Mouse (Mus musculus): ENCODE data around the gene Prtn3.
A peak's percentile ranks its signal among the peaks of the same experiment; 100 is the strongest.

The Prtn3 gene

DNA sequence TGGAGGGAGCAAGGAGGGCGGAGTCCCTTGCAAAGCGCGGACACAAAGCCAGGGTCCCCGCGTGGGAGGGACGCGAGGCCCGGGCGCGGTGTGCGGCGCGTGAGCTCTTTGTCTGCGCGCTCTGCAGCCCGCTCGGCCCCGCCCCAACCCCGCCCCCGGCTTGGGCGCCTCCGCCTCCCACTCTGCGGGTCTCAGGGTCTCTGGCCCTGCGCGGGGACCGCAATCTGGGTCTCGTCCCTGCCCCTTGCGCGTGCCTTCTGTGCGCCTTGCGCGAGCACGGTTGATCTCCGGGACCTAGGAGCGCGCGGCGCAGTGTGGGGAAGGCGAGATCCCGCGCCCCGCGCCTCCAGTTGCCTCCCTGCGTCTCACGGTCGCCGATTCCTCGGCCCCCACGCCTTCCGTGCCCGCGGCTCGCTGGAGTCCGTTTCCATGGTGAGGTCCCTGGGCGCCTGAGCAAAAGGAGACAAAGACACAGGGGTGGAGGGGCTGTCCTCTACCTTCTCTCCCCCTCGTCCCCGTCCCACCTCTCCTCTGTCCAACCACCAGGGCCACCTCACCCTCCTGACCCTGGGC is at the start of gene Prtn3, which contains the start of gene Plppr3:
Gene Prtn3, plus strand, starts transcription at position 187 of the 573 bp plus-strand sequence.
Gene Plppr3, minus strand, starts transcription at position 345 of the 573 bp plus-strand sequence.
- no peak for DNase-seq

DNA sequence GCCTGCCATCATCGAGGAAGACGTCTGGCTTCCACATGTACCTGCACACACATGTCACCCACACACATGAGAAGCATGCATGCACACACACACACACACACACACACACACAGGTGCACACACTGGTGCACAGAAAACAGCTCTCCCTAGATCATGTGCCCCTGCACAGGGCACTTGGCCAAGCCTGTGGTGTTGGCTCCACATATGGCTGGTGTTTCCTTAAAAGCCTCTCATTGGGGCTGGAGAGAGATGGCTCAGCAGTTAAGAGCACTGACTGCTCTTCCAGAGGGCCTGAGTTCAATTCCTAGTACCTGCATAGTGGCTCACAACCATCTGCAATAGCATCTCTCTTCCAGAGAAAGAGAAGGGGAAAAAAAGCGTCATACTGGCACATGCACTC is 42.7 kb upstream of the Prtn3 start:
- DNase-seq: no peak

DNA sequence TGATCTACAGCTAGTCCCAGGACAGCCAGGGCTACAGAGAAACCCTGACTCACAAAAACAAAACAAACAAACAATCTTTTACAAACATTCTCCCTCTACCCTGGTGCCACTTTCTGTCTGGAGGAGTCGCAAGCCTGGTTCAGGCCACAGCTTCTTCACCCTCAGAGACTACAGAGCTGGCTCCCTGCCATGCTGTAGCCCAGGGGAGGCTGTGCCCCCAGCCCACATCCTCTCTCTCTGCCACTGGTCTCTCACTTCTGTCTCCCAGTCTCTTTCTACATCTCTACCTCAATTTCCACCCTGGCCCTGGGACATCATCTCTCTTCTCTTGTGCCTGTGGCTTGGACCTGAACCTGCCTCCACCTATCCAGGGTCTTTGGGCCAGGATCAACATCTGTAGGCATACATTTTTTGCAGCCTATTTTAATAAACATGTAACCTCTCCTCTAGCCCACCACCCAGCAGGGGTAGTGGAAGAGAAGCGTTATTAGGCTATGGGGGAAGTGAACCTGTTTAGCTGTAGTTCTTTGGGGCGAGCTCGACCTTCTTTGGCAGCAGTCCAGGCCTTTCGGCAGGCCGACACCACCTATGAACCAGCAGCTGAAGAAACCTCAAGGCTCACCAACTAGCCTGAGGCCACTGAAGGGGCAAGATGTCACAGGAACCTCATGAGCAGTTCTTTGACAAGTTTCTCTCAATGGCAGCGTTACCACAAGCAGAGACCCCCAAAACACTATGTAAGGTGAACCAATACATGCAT is 42.1 kb upstream of the Prtn3 start:
- DNase-seq: no peak

DNA sequence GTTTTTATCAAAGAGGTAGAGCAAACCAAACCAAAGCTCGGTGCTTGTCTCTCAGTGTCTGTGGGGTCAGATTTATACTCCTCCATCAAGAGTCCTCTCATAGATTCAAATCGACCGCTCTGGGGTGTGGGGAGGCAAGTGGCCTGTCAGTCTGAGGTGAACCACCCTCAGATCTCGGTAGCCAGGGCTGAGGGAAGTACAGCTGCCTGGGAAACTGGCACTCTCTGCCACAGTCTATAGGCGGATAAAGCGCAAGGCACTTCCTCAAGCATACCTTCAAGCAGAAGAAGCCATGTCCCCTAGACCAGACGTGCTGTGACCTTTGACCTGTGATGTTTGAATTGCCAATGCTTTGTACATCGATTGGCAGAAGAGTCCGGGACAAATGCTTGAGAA is 41.5 kb upstream of the Prtn3 start:
- no peak for DNase-seq

DNA sequence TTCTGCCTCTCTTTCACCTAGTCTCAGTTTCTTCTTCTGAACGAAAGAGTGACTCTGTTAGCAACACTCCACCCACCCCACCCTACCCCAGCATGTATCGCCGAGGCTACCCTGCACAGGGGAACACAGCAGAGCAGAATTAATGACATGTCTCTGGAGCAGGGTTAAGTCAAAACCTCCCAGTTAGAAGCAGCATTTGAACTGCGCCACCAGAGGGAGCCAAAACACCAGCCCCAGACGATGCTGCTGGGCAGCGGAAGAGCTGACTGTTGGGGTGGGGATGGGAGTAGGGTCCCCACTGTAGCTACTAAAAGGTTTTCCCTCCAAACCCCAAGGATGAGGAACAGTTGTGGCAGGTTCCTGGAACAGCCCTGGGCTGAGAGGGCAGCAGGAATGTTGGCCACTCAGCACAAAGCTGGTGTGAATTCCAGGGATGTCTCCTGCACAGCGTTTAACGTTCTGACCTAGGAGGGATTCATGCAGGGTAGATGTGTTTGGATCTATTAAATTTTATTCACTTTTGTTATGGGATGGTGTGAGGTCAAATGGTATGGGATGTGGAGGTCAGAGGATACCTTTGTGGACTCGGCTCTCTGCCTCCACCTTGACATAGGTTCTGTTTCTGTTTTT is 39.4 kb upstream of the Prtn3 start:
- DNase-seq: peak; percentile 73

DNA sequence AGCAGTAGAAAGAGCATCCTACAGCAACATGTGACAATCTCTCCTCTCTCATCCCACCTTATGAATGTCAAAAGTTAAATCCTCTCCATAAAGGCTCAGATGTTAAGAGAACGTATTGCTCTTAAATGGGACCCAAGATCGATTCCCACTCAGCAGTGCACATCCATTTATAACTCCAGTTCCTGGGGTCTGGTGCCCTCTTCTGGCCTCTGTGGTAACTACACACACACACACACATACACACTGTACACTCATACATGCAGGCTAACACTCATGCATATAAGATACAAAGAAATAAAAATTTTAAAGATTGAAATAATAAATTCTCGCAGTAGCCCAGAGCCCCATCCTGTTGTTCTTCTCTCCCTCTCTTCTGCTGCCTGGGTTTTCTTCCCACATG is 37.4 kb upstream of the Prtn3 start:
- no peak for DNase-seq

DNA sequence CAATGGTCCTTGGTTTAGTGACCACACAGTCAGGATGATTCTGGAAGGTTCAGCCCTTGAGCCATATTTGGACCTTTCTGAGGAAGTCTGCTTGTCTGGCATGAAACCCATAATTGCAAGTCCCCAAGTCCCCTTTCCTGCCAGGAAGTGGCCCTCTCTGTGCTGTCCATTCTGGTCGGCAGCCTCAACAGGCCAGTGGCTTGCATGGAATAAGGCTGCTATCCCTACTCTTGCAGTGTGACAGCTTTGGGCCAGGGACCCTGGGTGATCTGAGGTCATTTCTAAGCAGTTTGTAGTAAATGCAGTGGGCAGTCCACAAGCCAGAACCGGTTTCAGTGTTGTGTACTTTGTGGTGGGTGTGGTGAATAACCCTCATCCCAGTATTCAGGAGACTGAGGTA is 36.1 kb upstream of the Prtn3 start:
- peak; percentile 34 for DNase-seq

DNA sequence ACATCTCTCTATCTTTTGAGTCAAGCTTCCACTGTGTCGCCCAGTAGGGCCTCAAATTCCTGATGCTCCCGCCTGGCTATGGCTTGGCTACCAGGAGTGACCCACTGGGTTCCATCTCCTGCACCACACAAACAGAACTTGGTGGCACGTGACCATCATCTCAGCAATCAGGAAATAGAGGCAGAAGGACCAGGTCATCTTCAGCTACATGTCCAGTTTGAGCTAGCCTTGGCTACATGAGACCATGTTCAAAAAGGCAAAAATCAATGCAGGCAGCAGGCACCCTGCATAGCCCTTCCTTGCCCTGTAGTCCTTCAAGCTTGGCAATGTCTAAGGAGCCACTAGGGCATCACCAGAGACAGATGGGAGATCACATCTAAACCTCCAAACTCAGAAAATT is 34.2 kb upstream of the Prtn3 start:
- no peak for DNase-seq

DNA sequence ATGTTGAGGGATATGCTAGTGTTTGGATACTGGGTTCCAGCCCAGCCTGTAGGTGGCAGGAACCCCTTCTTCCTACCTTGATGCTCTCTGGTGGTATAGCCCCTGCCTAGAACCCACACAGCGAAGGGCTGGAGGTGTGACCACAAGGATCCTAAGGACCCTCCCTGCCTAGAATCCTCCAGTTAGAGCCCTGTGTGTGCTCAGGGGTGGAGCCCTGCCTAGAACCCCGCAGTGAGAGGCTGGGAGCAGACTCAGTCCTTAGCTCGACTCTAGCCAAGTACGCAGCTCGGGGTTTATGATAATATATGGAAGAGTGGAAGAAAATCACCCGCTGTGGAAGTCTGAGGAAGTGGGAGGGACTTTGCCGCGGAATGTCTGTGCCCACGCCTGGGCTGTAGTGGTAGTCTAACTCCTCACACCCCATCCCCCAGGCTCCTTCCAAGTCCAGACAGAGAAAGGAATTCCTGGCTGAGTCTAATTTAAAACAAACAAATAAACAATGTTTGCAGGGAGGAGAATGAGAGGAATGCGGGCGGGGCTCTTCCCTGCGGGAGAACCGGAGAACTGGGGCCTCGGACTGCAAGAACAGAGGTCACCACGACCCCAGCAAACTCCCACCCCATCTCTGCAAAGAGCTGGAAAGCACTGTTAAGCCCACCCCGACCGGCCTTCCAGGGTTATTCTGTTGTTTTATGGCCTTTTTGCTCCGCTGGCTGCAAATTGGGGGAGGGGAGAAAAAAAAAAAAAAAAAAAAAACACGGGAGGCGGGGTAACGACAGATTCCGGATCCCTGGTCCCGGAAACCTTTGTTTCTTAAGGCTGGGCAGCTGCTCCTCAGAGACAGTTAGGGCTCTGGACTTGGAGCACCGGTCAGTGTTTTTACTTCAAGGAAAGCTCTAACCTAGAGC is 33.4 kb upstream of the Prtn3 start:
- DNase-seq: peak; percentile 81

DNA sequence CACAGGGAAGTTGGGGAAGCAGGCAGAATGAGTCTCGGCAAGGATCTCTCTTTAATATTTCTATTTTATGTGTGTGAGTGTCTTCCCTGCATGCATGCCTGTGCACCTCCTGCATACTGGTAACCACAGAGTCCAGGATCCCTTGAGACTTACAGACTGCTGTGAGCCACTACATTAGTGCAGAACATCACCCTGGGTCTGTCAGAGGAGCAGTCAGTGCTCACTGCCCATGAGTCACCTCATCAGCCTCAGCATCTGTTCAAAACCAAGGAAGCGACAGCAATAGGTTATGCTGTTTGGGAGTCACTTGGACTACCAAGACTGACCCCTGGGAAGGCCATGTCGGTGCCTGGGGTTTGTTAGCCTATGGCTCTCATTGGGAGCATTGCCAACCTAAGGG is 32.0 kb upstream of the Prtn3 start:
- no peak for DNase-seq

DNA sequence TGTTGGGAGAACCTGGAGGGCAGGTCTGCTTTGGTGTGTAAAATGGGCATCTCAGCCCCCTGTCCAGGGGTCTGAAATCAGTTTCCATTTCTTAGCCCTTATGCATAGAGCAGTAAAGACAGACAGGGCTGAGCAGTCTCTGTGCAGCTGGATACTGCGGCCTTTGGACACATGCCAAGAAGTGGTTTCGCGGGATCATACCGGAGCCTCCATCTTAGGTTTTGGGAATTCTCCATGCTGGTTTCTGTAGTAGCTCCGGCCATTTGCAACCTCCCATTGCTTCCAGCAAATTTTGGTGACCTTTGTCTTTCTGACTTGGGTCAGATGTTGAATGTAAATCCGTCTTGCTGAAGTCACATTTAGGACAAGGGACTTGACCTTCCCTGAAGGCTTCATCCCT is 30.8 kb upstream of the Prtn3 start:
- no peak for DNase-seq

DNA sequence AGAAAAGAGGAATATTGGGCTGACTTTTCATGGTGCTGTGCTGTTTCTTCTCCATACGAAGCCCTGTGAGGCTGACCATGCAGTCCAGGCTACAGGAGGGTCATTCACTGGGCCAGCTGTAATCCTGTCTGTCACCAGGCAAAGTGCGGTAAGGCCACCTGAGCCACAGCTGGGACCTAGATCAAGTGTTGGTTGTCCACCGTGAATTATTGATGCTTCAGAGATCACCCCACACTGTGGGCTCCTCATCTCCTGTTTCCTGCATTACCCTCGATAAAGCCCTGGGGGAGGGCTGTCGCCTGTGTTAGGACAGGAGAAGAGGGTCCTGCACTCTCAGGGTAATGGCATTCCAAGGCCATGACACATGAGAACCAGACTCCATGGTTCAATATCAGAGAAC is 27.7 kb upstream of the Prtn3 start:
- DNase-seq: no peak

DNA sequence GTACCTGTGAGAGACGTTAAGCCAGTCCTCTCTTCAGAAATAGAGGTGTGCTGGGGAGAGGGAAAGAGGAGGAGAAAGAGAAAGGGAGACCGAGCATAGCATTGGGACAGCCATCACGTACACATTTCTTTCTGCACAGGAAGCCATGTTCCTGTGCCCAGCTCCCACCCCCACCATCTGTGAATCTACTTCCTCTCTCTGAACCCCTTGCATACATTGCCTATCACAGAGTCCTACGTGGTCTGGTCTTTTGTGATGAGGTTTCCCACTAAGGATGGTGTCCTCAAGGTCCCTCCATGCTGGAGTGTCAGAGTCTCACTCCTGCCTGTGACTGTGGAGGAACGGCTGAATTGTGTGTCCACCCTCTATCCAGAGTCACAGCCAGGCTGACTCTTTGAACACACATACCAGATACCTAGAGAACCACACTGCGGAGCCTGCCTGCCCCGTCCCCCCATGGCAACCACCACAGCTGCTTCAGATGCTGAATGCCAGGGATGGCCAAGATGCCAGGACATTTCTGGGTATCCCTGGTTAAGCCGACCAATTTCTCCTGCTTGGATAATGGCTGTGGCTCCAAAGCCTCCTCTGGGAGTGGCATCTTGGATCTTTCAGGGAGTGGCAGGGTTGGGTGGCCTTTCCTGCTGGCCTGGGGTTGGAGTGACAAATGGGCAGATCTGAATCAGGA is 24.2 kb upstream of the Prtn3 start:
- no peak for DNase-seq

DNA sequence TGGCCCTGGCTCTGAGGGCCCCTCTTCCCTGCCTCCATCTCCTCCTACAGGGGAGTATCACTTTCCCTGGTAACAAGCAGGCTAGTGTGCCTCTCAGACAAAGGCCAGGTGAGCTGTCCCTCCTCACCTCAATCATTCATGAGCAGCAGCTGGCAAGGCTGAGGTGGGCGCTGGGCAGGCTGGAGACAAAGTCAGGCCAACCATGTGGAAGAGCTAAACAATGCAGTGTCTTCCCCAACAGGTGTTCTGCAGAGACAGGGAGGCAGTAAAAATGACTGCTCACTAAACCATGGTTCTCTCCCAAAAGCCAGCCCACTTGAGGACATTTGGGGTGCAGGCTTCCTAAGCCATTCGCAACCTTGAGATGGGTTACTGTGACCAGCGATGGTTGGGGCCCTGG is 22.6 kb upstream of the Prtn3 start:
- no peak for DNase-seq

DNA sequence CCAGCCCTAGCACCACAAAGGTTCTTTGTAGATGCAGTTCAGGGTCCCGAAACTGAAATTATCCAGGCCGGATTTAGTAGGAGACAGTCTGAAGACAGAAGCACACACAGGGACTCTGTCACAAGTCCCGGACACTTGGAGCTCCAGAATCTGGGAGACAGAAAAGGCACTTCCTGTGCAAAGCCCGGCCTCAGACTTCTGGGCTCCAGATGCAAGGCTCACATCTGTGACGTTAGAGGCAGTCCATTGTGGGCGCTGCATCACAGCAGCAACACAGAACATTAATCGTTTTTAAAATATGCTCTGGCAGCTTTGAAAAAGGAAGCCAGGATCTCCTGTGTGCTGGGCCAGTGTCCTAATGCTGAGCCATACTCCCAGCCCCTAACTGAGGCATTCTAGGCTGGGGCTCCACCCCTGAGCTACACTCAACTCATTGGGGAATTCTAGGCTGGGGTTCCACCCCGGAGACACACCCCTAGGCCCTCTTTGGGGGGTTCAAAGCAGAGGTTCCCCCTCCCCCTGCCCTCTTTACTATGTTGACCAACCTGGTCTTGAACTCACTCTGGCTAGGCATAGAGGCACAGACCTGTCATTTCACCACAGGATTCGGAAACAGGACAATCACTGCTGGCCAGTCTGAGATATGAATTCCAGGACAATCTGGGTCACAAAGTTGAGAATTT is 22.0 kb upstream of the Prtn3 start:
- DNase-seq: peak; percentile 78

DNA sequence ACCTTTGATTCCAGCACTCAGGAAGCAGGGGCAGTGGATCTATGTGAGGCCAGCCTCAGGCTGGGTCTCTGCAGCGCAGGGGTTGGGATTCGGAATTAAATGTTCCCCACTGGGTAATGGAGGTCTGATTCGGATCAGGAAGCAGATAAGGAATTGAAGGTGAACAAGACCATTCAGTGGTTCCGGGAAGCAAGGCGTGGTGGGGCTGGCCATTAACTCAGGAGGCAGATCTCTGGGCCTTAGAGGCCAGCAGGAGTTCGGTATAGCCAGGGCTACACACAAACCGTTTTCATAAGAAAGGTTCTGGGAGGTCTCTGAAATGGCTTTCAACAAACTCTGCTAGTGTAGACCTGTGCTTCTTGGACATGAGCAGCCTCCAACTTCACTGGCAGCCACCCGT is 21.4 kb upstream of the Prtn3 start:
- DNase-seq: no peak

DNA sequence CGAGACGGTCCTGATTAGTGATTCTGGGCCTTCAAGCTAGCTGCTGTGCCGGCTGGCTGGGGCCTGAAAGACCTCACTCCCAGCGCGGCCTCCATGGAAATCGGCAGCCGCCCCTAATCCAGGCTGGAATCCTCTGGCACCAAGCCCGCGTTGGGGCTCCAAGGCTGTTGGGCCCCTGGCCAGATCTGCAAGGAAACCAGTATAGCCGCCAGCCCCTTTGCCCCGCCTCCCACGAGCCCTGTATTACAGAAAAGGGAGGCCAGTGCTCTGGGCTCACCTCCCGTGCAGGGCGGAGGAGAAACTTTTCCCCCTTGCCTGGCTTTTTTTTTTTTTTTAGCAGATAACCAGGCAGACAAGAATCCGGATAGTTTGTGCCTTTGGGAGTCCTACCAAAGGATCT is 20.9 kb upstream of the Prtn3 start:
- peak; percentile 97 for DNase-seq

DNA sequence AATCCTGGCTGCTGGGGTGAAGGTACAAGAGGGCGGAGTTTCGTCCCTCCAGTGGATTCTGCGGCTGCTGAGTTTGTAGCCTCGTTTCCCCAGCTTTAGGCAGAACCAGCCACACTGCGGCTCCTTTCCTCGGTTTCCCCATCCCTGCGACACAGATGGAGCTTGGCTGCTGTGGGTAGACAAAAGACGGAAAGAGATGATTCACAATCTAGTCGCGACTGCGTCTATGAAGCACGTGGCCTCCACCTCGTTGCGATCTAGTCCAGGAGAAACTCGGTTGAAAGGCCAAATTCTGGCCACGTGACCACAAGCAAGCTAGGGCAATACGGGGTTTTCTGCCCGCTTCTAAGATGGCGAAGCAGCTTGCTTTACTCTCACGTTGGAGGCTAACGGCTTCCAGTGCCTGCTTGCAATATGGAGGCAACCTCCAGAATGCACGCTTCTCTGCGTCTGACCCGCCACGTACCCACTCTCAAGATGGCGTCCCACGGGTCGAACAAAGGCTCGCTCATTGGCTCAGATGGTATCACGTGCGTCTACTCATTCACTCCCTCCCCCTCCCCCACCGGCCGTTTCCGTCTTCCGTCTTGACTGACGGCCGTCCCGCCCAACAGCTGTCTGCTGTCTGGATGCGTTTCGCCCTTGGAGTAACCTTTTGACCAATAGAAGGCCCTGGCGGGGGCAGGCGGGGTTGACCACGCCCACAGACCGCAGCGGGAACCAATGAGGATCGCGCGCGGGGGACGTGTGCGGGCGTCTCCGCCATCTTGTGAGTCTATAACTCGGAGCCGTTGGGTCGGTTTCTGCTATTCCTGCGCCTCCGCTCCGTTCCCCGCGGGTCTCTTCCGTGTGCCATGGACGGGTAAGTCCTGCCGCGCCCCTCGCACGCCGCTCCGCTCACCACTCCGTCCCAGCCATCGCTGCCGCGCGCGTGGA is 20.1 kb upstream of the Prtn3 start, which contains the start of gene Ptbp1:
Gene Ptbp1, plus strand, starts transcription at position 568 of the 936 bp plus-strand sequence.
- peak; percentile 99 for DNase-seq

DNA sequence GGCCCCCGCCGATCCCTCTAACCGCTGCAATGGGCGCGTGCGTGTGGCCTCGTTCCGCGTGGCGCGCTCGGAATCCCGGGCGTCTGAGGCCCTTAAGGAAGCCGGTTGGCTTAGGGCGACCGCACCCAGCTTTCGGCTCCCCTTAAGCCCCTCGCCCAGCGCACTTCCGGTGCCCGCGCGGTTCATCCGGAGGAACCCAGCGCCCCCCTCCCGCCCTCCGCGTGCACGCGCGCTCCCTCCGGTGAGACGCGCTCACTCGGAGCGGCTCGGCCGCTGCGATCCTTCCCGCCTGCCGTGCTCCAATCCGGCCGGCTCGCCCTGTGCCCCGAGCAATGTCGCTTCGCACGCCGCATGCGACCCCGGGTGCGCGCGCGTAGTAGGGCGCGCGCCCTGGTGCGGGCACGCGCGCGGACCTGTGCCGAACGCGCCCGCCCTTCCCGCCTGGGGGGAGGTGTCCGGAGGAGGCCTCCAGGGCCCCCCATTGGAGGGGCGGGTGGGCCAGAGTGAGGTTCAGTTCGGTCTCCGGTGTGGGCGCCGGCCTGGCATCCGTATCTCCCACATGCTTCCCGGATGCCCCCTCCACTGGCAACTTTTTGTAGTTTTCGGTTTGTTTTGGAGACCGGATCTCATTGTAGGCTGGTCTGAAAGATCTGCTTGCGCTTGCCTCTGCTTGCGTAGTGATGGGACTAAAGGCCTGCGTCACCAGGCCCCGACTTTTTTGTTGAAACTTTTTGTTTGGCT is 19.3 kb upstream of the Prtn3 start:
- DNase-seq: peak; percentile 70
